Mouse (Mus musculus): ENCODE results near the gene Sec23b.
"Not testable (repeated sequence)": the region's sequence is repeated elsewhere in the genome, so short reads cannot be mapped to it uniquely, and the experiment has no call there.

The Sec23b gene

GRCm38 (mm10) chr2:144555820-144556552 lies at the start of gene Sec23b:
TSS of gene Sec23b (plus strand) at chr2:144556229.
- DNase-seq (ENCODE audit: low read depth), result peak; percentile 96

GRCm38 (mm10) chr2:144514619-144515018 lies 41.4 kb upstream of the Sec23b start:
- no peak for DNase-seq (ENCODE audit: low read depth)

GRCm38 (mm10) chr2:144519772-144520171 lies 36.3 kb upstream of the Sec23b start:
- DNase-seq (ENCODE audit: low read depth), result no peak

- no peak for DNase-seq (ENCODE audit: low read depth)
Observed at GRCm38 (mm10) chr2:144525856-144526255, 30.2 kb upstream of the Sec23b start.

GRCm38 (mm10) chr2:144526981-144527820 lies 28.8 kb upstream of the Sec23b start, which contains the start of the genes Dzank1 and Polr3f:
TSS of gene Dzank1 (minus strand) at chr2:144527414.
TSS of gene Polr3f (plus strand) at chr2:144527718.
- DNase-seq (ENCODE audit: low read depth), result peak; percentile 92

- DNase-seq (ENCODE audit: low read depth), result no peak
Observed at GRCm38 (mm10) chr2:144527821-144528174, 28.2 kb upstream of the Sec23b start.

GRCm38 (mm10) chr2:144537123-144537522 lies 18.9 kb upstream of the Sec23b start:
- no peak for DNase-seq (ENCODE audit: low read depth)

- peak; percentile 19 for DNase-seq (ENCODE audit: low read depth)
Observed at GRCm38 (mm10) chr2:144541246-144541645, 14.8 kb upstream of the Sec23b start.

GRCm38 (mm10) chr2:144543670-144544069 lies 12.4 kb upstream of the Sec23b start:
- no peak for DNase-seq (ENCODE audit: low read depth)

- no peak for DNase-seq (ENCODE audit: low read depth)
Observed at GRCm38 (mm10) chr2:144544630-144545029, 11.4 kb upstream of the Sec23b start.

GRCm38 (mm10) chr2:144545061-144545460 lies 11.0 kb upstream of the Sec23b start:
- DNase-seq (ENCODE audit: low read depth), result no peak

- DNase-seq (ENCODE audit: low read depth), result no peak
Observed at GRCm38 (mm10) chr2:144545481-144545880, 10.5 kb upstream of the Sec23b start.

- DNase-seq (ENCODE audit: low read depth), result no peak
Observed at GRCm38 (mm10) chr2:144547559-144547958, 8.5 kb upstream of the Sec23b start.

- peak; percentile 40 for DNase-seq (ENCODE audit: low read depth)
Observed at GRCm38 (mm10) chr2:144550529-144550928, 5.5 kb upstream of the Sec23b start, which contains the start of gene Rbbp9. TSS of gene Rbbp9 (minus strand) at chr2:144550869.

GRCm38 (mm10) chr2:144553905-144554304 lies 2.1 kb upstream of the Sec23b start:
- DNase-seq (ENCODE audit: low read depth), result no peak

GRCm38 (mm10) chr2:144555286-144555819 lies 676 bp upstream of the Sec23b start:
- DNase-seq (ENCODE audit: low read depth), result no peak

- DNase-seq (ENCODE audit: low read depth), result no peak
Observed at GRCm38 (mm10) chr2:144588723-144589122, 32.7 kb downstream of the Sec23b start.

- DNase-seq (ENCODE audit: low read depth), result not testable (repeated sequence)
Observed at GRCm38 (mm10) chr2:144593036-144593435, 37.0 kb downstream of the Sec23b start.

GRCm38 (mm10) chr2:144593951-144594651 lies 38.1 kb downstream of the Sec23b start, which contains the start of gene Smim26:
TSS of gene Smim26 (plus strand) at chr2:144594054.
- DNase-seq (ENCODE audit: low read depth), result peak; percentile 75

GRCm38 (mm10) chr2:144598006-144598405 lies 42.0 kb downstream of the Sec23b start:
- no peak for DNase-seq (ENCODE audit: low read depth)

- peak; percentile 82 for DNase-seq (ENCODE audit: low read depth)
Observed at GRCm38 (mm10) chr2:144599831-144600687, 44.0 kb downstream of the Sec23b start, which contains the start of gene Dtd1. TSS of gene Dtd1 (plus strand) at chr2:144599897.
